Mouse (Mus musculus) erythroblast, embryonic 14.5 days (primary cell): ENCODE results near the gene Gm5678. TPM values are rescaled to one million over a fixed set of nuclear protein-coding genes. Genes with fewer than 3 reads are reported as not detected.
"Not testable (repeated sequence)": the region's sequence is repeated elsewhere in the genome, so short reads cannot be mapped to it uniquely, and the experiment has no call there.

Experiments used
- H3K27me3 ChIP-seq: 2 replicates; pipeline ENCODE4 v1.6.1; 2012; ENCODE audit warnings: inconsistent platforms; ENCODE audit not compliant: control insufficient read depth
- H3K36me3 ChIP-seq: 2 replicates; pipeline ENCODE4 v1.6.1; 2012; ENCODE audit warnings: mild to moderate bottlenecking, inconsistent platforms; ENCODE audit not compliant: control insufficient read depth
- H3K4me1 ChIP-seq: 2 replicates; pipeline ENCODE4 v1.6.1; 2012; ENCODE audit warnings: inconsistent platforms; ENCODE audit not compliant: control insufficient read depth
- H3K4me3 ChIP-seq: replicated peaks from 2 replicates; pipeline ENCODE3; 2012; ENCODE audit warnings: moderate library complexity, mild to moderate bottlenecking, inconsistent platforms
- H3K9me3 ChIP-seq: 2 replicates; pipeline ENCODE4 v1.6.1; 2012; ENCODE audit warnings: low read length, inconsistent platforms, mixed read lengths; ENCODE audit not compliant: control insufficient read depth
- GATA1 ChIP-seq: IDR thresholded peaks from 2 replicates; pipeline ENCODE4 v1.6.1; 2012; ENCODE audit warnings: low read length, inconsistent platforms, mixed read lengths
- TAL1 ChIP-seq: IDR thresholded peaks from 3 replicates; pipeline ENCODE4 v1.6.1; 2012; ENCODE audit warnings: low read length, inconsistent platforms, mixed read lengths
- polyA plus RNA-seq: library from polyadenylated mRNA; stranded (reverse); fragments of >175 nt; gene quantifications from 2 replicates; pipeline ENCODE4 v1.2.3, GENCODE M21; 2012

Gene Gm5678
- polyA plus RNA-seq, 1 experiment, result not detected

DNA sequence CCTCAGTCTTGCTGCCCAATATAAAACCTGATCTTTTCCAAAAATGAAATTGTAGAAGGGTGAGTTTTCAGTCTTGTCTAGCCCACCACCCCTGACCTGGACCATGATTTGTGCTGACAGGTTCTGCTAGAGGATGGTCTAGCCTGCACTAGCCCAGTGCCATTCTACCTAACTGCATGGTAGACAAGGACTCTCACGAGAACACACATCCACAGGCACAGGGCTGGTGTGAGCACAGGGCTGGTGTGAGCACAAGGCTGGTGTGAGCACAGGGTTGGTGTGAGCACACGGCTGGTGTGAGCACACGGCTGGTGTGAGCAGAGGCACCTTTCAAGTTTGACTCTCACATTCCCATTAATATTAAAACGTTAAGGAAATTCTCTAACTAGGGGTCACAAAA is 3.2 kb upstream of the Gm5678 start:
- no peaks in the 10 kb centered on the region for H3K36me3 ChIP-seq
- no peaks in the 10 kb centered on the region for H3K27me3 ChIP-seq
- H3K4me3 ChIP-seq, result no peak overlapping the region
- TF ChIP-seq TAL1 (no peak), GATA1 (no peak)
- no peaks in the 10 kb centered on the region for H3K9me3 ChIP-seq
- H3K4me1 ChIP-seq, result no peaks in the 10 kb centered on the region

- no peaks in the 10 kb centered on the region for H3K27me3 ChIP-seq
- no peaks in the 10 kb centered on the region for H3K4me1 ChIP-seq
- no peak overlapping the region for H3K4me3 ChIP-seq
- TF ChIP-seq TAL1, result no peak
- no peaks in the 10 kb centered on the region for H3K36me3 ChIP-seq
- H3K9me3 ChIP-seq, result no peaks in the 10 kb centered on the region
Measured at GRCm38 (mm10) chr16:93626745-93627144, 1.2 kb upstream of the Gm5678 start.

- Histone ChIP-seq H3K4me1 (no peaks in the 10 kb centered on the region), H3K36me3 (no peaks in the 10 kb centered on the region), H3K27me3 (no peaks in the 10 kb centered on the region), H3K4me3 (no peak overlapping the region), H3K9me3 (no peaks in the 10 kb centered on the region)
- no peak for TF ChIP-seq GATA1
- TF ChIP-seq TAL1, result no peak
Measured at GRCm38 (mm10) chr16:93644006-93644405, 16.1 kb downstream of the Gm5678 start.

GRCm38 (mm10) chr16:93648441-93649183 is 20.7 kb downstream of the Gm5678 start:
- H3K4me1 ChIP-seq, result no peaks in the 10 kb centered on the region
- TF ChIP-seq GATA1 (no peak), TAL1 (no peak)
- H3K36me3 ChIP-seq, result no peaks in the 10 kb centered on the region
- no peaks in the 10 kb centered on the region for H3K27me3 ChIP-seq
- H3K9me3 ChIP-seq, result no peaks in the 10 kb centered on the region
- no peak overlapping the region for H3K4me3 ChIP-seq

GRCm38 (mm10) chr16:93667976-93668375 is 40.1 kb downstream of the Gm5678 start:
- Histone ChIP-seq H3K4me1 (no peaks in the 10 kb centered on the region), H3K9me3 (peaks cover 7% of the 10 kb centered on the region), H3K36me3 (no peaks in the 10 kb centered on the region), H3K27me3 (no peaks in the 10 kb centered on the region), H3K4me3 (no peak overlapping the region)
- TF ChIP-seq GATA1, result no peak
- no peak for TF ChIP-seq TAL1

DNA sequence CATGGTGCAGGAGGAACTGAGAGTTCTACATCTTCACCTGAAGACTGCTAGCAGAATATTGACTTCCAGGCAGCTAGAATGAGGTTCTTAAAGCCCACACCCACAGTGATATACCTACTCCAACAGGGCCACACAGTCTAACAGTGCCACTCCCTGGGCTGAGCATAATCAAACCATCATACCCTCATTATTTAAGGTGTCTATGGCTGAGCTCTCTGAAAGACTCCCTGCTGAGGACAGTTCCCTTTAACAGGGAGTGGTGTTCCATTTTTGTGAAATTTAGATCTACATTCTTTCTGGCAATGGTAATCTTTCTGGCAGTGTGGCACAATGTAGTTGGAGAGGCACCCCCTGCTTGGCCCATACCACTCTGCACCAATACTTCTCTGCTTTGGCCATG is 41.6 kb downstream of the Gm5678 start:
- H3K9me3 ChIP-seq, result peaks cover 7% of the 10 kb centered on the region
- no peak overlapping the region for H3K4me3 ChIP-seq
- no peaks in the 10 kb centered on the region for H3K4me1 ChIP-seq
- no peaks in the 10 kb centered on the region for H3K36me3 ChIP-seq
- TF ChIP-seq GATA1 (no peak), TAL1 (no peak)
- H3K27me3 ChIP-seq, result no peaks in the 10 kb centered on the region

GRCm38 (mm10) chr16:93670466-93670865 is 42.6 kb downstream of the Gm5678 start:
- not testable (repeated sequence) for H3K4me1 ChIP-seq, H3K36me3 ChIP-seq, H3K9me3 ChIP-seq, H3K4me3 ChIP-seq, H3K27me3 ChIP-seq

DNA sequence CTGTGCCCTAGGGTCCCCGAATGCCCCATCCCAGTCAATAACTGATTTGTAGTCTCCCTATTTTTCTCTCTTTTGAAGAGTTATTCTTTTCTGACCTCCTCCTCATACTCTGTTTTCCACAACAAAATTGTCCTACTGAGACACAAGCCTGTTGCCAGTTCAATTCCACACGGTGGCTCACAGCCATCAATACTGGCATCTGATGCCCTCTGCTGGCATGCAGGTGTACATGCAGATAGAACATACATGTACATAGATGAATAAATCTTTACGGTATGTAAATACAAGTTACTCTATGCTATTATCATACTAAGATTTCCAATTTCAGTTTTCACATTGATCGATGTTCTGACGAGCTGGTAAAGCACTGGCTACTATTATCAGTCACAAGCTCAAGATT is 43.2 kb downstream of the Gm5678 start:
- peaks cover 7% of the 10 kb centered on the region for H3K9me3 ChIP-seq
- H3K27me3 ChIP-seq, result 0 out of 2 replicates have a peak, but pooled peaks cover 2% of the 10 kb centered on the region
- TF ChIP-seq GATA1 (no peak), TAL1 (no peak)
- H3K4me3 ChIP-seq, result no peak overlapping the region
- H3K36me3 ChIP-seq, result no peaks in the 10 kb centered on the region
- no peaks in the 10 kb centered on the region for H3K4me1 ChIP-seq

GRCm38 (mm10) chr16:93676376-93676775 is 48.5 kb downstream of the Gm5678 start:
- H3K27me3 ChIP-seq, result peaks cover 36% of the 10 kb centered on the region
- H3K4me1 ChIP-seq, result no peaks in the 10 kb centered on the region
- H3K36me3 ChIP-seq, result no peaks in the 10 kb centered on the region
- TF ChIP-seq GATA1, result no peak
- no peak for TF ChIP-seq TAL1
- no peak overlapping the region for H3K4me3 ChIP-seq
- peaks cover 2% of the 10 kb centered on the region; the same call in 1 of the 2 replicates for H3K9me3 ChIP-seq

DNA sequence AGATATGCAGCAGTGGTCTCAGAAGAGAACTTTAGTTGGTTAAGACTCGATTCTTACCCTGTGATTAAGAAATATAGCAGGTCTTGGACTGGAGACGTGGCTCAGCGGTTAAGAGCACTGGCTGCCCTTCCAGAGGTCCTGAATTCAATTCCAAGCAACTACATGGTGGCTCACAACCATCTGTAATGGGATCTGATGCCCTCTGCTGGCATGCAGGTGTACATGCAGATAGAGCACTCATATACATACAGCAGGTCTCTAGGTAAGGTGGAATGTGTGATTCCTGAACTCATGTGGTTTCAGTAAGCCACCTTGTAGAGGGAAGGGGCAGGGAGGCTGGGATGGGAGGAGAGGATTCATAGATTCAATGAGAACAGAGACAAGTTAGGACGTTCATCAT is 50.3 kb downstream of the Gm5678 start:
- peaks cover 54% of the 10 kb centered on the region for H3K27me3 ChIP-seq

More for the DNA sequence above, 50.3 kb downstream of the Gm5678 start:
- no peak overlapping the region for H3K4me3 ChIP-seq
- H3K36me3 ChIP-seq, result no peaks in the 10 kb centered on the region
- TF ChIP-seq GATA1 (no peak), TAL1 (no peak)
- peaks cover 3% of the 10 kb centered on the region for H3K4me1 ChIP-seq
- H3K9me3 ChIP-seq, result peaks cover 4% of the 10 kb centered on the region
